Mouse (Mus musculus): ENCODE measurements at regions not wholly inside any gene's neighbourhood (a gene's known extent, or its start where the extent isn't known, plus 50 kb on each side); places are given as distances from the start of the nearest gene placed in this dataset.
"Not testable (repeated sequence)": the region's sequence is repeated elsewhere in the genome, so short reads cannot be mapped to it uniquely, and the experiment has no call there.

- ATAC-seq (peak; percentile 70), DNase-seq (ENCODE audit: low read depth, low spot score) (no peak)
- no peak for TF ChIP-seq CTCF (IDR thresholded peaks at IDR 0.05)
- no peaks in the 10 kb centered on the region for H3K27me3 ChIP-seq
- POLR2A ChIA-PET, result interaction anchor here (0.6 to 1.1 kb wide), 3 partner anchors 10 to 81 kb away, joined by 3 to 5 read pairs (median 3); no protein-coding TSS in a partner anchor
- CTCF ChIA-PET, result no interaction called here
- in situ Hi-C loops (cut with MboI; ENCODE audit: low pct_unique_long_range_greater_than_20kb), result no loop called here
These were observed 122.0 kb upstream of the Mettl15 start for GRCm38 (mm10) chr2:109402556-109402955.

- in situ Hi-C loops (cut with MboI; ENCODE audit: low pct_unique_long_range_greater_than_20kb), result no loop called here
- CTCF ChIA-PET, result no interaction called here
- no peaks in the 10 kb centered on the region for H3K27me3 ChIP-seq
- ATAC-seq (no peak), DNase-seq (ENCODE audit: low read depth, low spot score) (no peak)
- POLR2A ChIA-PET, result no interaction called here
- no peak for TF ChIP-seq CTCF (IDR thresholded peaks at IDR 0.05)
These were observed 123.7 kb upstream of the Mettl15 start for GRCm38 (mm10) chr2:109404262-109404661.

GRCm38 (mm10) chr2:109406591-109407079 is 126.1 kb upstream of the Mettl15 start:
- DNase-seq (ENCODE audit: low read depth, low spot score) (peak; percentile 80), ATAC-seq (peak; percentile 95)
- ChIA-PET CTCF (interaction anchor here (1.1 to 1.4 kb wide), 2 partner anchors 29 to 31 kb away, joined by 4 to 5 read pairs; no protein-coding TSS in a partner anchor), POLR2A (no interaction called here)
- TF ChIP-seq CTCF (IDR thresholded peaks at IDR 0.05), result no peak
- in situ Hi-C loops (cut with MboI; ENCODE audit: low pct_unique_long_range_greater_than_20kb), result no loop called here
- no peaks in the 10 kb centered on the region for H3K27me3 ChIP-seq

GRCm38 (mm10) chr2:109420098-109420497 is 139.6 kb upstream of the Mettl15 start:
- TF ChIP-seq CTCF (IDR thresholded peaks at IDR 0.05), result no peak
- ChIA-PET POLR2A (no interaction called here), CTCF (interaction anchor here (0.9 kb wide), 1 partner anchor 10 kb away, joined by 3 read pairs; no protein-coding TSS in a partner anchor)
- peak; percentile 30 for DNase-seq (ENCODE audit: low read depth, low spot score)
- H3K27me3 ChIP-seq, result no peaks in the 10 kb centered on the region
- in situ Hi-C loops (cut with MboI; ENCODE audit: low pct_unique_long_range_greater_than_20kb), result no loop called here
- peak; percentile 95 for ATAC-seq

- ChIA-PET POLR2A (no interaction called here), CTCF (no interaction called here)
- ATAC-seq, result no peak
- in situ Hi-C loops (cut with MboI; ENCODE audit: low pct_unique_long_range_greater_than_20kb), result no loop called here
- no peak for DNase-seq (ENCODE audit: low read depth, low spot score)
- TF ChIP-seq CTCF (IDR thresholded peaks at IDR 0.05), result no peak
- no peaks in the 10 kb centered on the region for H3K27me3 ChIP-seq
These were observed 150.6 kb upstream of the Mettl15 start for GRCm38 (mm10) chr2:109431183-109431582.

- H3K27me3 ChIP-seq, result no peaks in the 10 kb centered on the region
- TF ChIP-seq CTCF (IDR thresholded peaks at IDR 0.05), result no peak
- CTCF ChIA-PET, result no interaction called here
- no peak for ATAC-seq
- POLR2A ChIA-PET, result no interaction called here
- in situ Hi-C loops (cut with MboI; ENCODE audit: low pct_unique_long_range_greater_than_20kb), result no loop called here
- DNase-seq (ENCODE audit: low read depth, low spot score), result no peak
These were observed 162.1 kb upstream of the Mettl15 start for GRCm38 (mm10) chr2:109442551-109443120.

GRCm38 (mm10) chr2:109443521-109444066 is 163.0 kb upstream of the Mettl15 start:
- CTCF ChIA-PET, result interaction anchor here (1.1 kb wide), 1 partner anchor 8 kb away, joined by 3 read pairs; no protein-coding TSS in a partner anchor
- TF ChIP-seq CTCF (IDR thresholded peaks at IDR 0.05), result no peak
- in situ Hi-C loops (cut with MboI; ENCODE audit: low pct_unique_long_range_greater_than_20kb), result no loop called here
- H3K27me3 ChIP-seq, result no peaks in the 10 kb centered on the region
- POLR2A ChIA-PET, result no interaction called here
- DNase-seq (ENCODE audit: low read depth, low spot score) (no peak), ATAC-seq (no peak)

GRCm38 (mm10) chr2:109462246-109462645 is 181.7 kb upstream of the Mettl15 start:
- CTCF ChIA-PET; H3K27me3 ChIP-seq; DNase-seq (ENCODE audit: low read depth, low spot score); in situ Hi-C loops (cut with MboI; ENCODE audit: low pct_unique_long_range_greater_than_20kb); POLR2A ChIA-PET; ATAC-seq: not testable (repeated sequence)

GRCm38 (mm10) chr2:109484306-109484705 is 190.2 kb upstream of the Bdnf start:
- POLR2A ChIA-PET, result no interaction called here
- no peak for TF ChIP-seq CTCF (IDR thresholded peaks at IDR 0.05)
- DNase-seq (ENCODE audit: low read depth, low spot score) (no peak), ATAC-seq (no peak)
- in situ Hi-C loops (cut with MboI; ENCODE audit: low pct_unique_long_range_greater_than_20kb), result no loop called here
- CTCF ChIA-PET, result no interaction called here
- no peaks in the 10 kb centered on the region for H3K27me3 ChIP-seq

GRCm38 (mm10) chr2:109487591-109487990 is 186.9 kb upstream of the Bdnf start:
- ATAC-seq (no peak), DNase-seq (ENCODE audit: low read depth, low spot score) (no peak)
- TF ChIP-seq CTCF (IDR thresholded peaks at IDR 0.05), result no peak
- POLR2A ChIA-PET, result no interaction called here
- in situ Hi-C loops (cut with MboI; ENCODE audit: low pct_unique_long_range_greater_than_20kb), result no loop called here
- CTCF ChIA-PET, result interaction anchor here (1.3 kb wide), 1 partner anchor 17 kb away, joined by 3 read pairs; no protein-coding TSS in a partner anchor
- no peaks in the 10 kb centered on the region for H3K27me3 ChIP-seq

GRCm38 (mm10) chr2:109502186-109502585 is 172.3 kb upstream of the Bdnf start:
- in situ Hi-C loops (cut with MboI; ENCODE audit: low pct_unique_long_range_greater_than_20kb), result no loop called here
- POLR2A ChIA-PET, result no interaction called here
- TF ChIP-seq CTCF (IDR thresholded peaks at IDR 0.05), result no peak
- ATAC-seq (no peak), DNase-seq (ENCODE audit: low read depth, low spot score) (no peak)
- H3K27me3 ChIP-seq, result no peaks in the 10 kb centered on the region
- CTCF ChIA-PET, result interaction anchor here (1.1 kb wide), 1 partner anchor 8 kb away, joined by 3 read pairs; no protein-coding TSS in a partner anchor

All from Patski (cell line).